In the genomic region with DNA sequence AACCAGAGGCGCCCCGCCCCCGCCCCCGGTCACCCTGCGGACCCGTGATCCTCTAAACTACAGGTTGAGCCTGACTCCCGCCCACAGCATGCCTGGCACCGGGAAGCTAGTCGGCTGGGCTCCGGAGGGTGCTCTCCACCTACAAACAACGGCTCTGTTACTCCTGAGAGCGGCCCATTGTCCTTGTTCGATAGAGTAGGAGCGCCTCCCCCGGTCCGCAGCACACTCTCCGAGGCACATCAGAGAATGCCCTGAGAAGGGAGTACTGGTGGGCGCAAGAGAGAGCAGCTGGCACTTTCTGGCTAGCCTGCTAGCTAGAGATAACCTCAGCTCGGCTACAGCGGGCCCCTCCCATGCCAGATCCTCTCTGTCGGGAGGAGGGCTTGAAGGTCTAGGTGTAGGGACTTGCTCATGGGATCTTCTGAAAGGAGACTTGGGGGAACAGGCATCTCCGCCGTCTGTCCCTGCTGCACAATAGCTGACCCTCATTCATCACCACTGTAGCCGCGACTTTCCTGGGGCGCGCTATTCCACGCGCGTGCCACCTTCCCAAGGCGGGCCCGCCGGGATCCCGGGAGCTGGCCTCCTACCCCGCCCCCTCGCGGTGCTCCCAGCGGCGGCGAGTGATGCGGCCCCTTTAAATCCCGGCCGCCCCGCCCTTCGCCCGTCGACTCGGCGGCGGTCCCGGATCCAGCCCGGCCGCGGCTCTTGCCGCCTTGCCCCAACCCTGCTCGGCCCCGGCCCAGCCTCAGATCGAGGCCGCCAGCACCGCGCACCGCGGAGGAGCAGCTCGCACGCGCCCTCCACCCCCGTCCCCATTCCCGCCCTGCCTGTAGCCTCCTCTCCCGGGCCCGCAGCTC, we compare ENCODE assay signal across 1 mouse cellular context.
TF ChIP-seq lines count a peak whose summit lies in the region.

No protein-coding gene starts in this region.

TF ChIP-seq in CH12.LX, 34 proteins besides CTCF, POLR2A, EP300 and RAD21:
- peak; percentile 40; the same call in 1 of the 2 replicates for TF ChIP-seq CHD2 (IDR thresholded peaks at IDR 0.05; ENCODE audit: low read length)
- TF ChIP-seq GABPA (IDR thresholded peaks at IDR 0.05; ENCODE audit: insufficient replicate concordance, low read depth, low read length) = no peak
- TF ChIP-seq MAFK (IDR thresholded peaks at IDR 0.05; ENCODE audit: insufficient replicate concordance, low read length) = no peak
- peak; percentile 19; the same call in 1 of the 2 replicates for TF ChIP-seq ETS1 (conservative IDR thresholded peaks at IDR 0.05; ENCODE audit: low read depth, low read length)
- no peak for TF ChIP-seq NRF1 (IDR thresholded peaks at IDR 0.05; ENCODE audit: low read depth, low read length)
- peak; percentile 30; the same call in 1 of the 2 replicates for TF ChIP-seq UBTF (IDR thresholded peaks at IDR 0.05; ENCODE audit: low read depth, low read length)
- no peak for TF ChIP-seq MEF2A (IDR thresholded peaks at IDR 0.05; ENCODE audit: borderline replicate concordance, low read depth, low read length)
- TF ChIP-seq ZNF384 (IDR thresholded peaks at IDR 0.05; ENCODE audit: low read depth, low read length) = no peak
- no peak for TF ChIP-seq ZC3H11A (IDR thresholded peaks at IDR 0.05; ENCODE audit: low read depth, low read length)
- TF ChIP-seq USF1 (IDR thresholded peaks at IDR 0.05; ENCODE audit: low read depth, low read length) = no peak
- TF ChIP-seq PAX5 (IDR thresholded peaks at IDR 0.05; ENCODE audit: low read length) = no peak
- 0 out of 2 replicates have a peak, but pooled peaks have one; percentile 43 for TF ChIP-seq CHD1 (IDR thresholded peaks at IDR 0.05; ENCODE audit: low read depth, low read length)
- TF ChIP-seq MYC (IDR thresholded peaks at IDR 0.05; ENCODE audit: low read depth, low read length) = no peak; the same call in 1 of the 2 replicates
- no peak for TF ChIP-seq ZMIZ1 (IDR thresholded peaks at IDR 0.05; ENCODE audit: low read depth, low read length)
- peak; percentile 63; the same call in 1 of the 2 replicates for TF ChIP-seq SIN3A (IDR thresholded peaks at IDR 0.05; ENCODE audit: low read length)
- TF ChIP-seq USF2 (conservative IDR thresholded peaks at IDR 0.05; ENCODE audit: low read depth, low read length) = no peak
- no peak; the same call in 1 of the 2 replicates for TF ChIP-seq ELF1 (IDR thresholded peaks at IDR 0.05; ENCODE audit: low read depth, low read length)
- no peak for TF ChIP-seq POLR2AphosphoS2 (IDR thresholded peaks at IDR 0.05; ENCODE audit: low read depth, low read length)
- no peak for TF ChIP-seq ZKSCAN1 (IDR thresholded peaks at IDR 0.05; ENCODE audit: borderline replicate concordance, low read depth, low read length)
- no peak for TF ChIP-seq E2F4 (IDR thresholded peaks at IDR 0.05; ENCODE audit: insufficient replicate concordance, low read depth, low read length)
- TF ChIP-seq JUN (IDR thresholded peaks at IDR 0.05; ENCODE audit: insufficient read depth, low read depth, low read length) = no peak
- TF ChIP-seq HCFC1 (IDR thresholded peaks at IDR 0.05; ENCODE audit: low read depth, low read length) = no peak; the same call in 1 of the 2 replicates
- no peak for TF ChIP-seq TBP (conservative IDR thresholded peaks at IDR 0.05; ENCODE audit: low read depth, low read length)
- peak; percentile 49 for TF ChIP-seq SMC3 (IDR thresholded peaks at IDR 0.05; ENCODE audit: low read depth, low read length)
- TF ChIP-seq NELFE (IDR thresholded peaks at IDR 0.05; ENCODE audit: low read depth, low read length) = 0 out of 2 replicates have a peak, but pooled peaks have one; percentile 21
- TF ChIP-seq MAX (IDR thresholded peaks at IDR 0.05; ENCODE audit: low read length) = no peak
- no peak for TF ChIP-seq JUND (conservative IDR thresholded peaks at IDR 0.05; ENCODE audit: low read depth, low read length)
- TF ChIP-seq RCOR1 (conservative IDR thresholded peaks at IDR 0.05; ENCODE audit: low read depth, low read length) = no peak
- TF ChIP-seq MAZ (IDR thresholded peaks at IDR 0.05; ENCODE audit: low read depth, low read length) = peak; percentile 54; the same call in 1 of the 2 replicates
- TF ChIP-seq KAT2A (IDR thresholded peaks at IDR 0.05; ENCODE audit: insufficient replicate concordance, low read length) = no peak
- TF ChIP-seq IRF4 (IDR thresholded peaks at IDR 0.05; ENCODE audit: low read depth, low read length) = no peak; the same call in 1 of the 2 replicates
- TF ChIP-seq MXI1 (IDR thresholded peaks at IDR 0.05; ENCODE audit: low read depth, low read length) = peak; percentile 16; the same call in 1 of the 2 replicates
- TF ChIP-seq TCF12 (IDR thresholded peaks at IDR 0.05; ENCODE audit: low read depth, low read length) = peak; percentile 26; the same call in 1 of the 2 replicates
- peak; percentile 29; the same call in 1 of the 2 replicates for TF ChIP-seq BHLHE40 (IDR thresholded peaks at IDR 0.05; ENCODE audit: low read depth, low read length)
